Mouse (Mus musculus): ENCODE results near the gene Igf2bp2. TPM values are rescaled to one million over a fixed set of nuclear protein-coding genes. Genes with fewer than 3 reads are reported as not detected.
A peak's percentile ranks its signal among the peaks of the same experiment; 100 is the strongest.

The Igf2bp2 gene
- polyA plus RNA-seq, 1 experiment = 1.8 TPM

DNA sequence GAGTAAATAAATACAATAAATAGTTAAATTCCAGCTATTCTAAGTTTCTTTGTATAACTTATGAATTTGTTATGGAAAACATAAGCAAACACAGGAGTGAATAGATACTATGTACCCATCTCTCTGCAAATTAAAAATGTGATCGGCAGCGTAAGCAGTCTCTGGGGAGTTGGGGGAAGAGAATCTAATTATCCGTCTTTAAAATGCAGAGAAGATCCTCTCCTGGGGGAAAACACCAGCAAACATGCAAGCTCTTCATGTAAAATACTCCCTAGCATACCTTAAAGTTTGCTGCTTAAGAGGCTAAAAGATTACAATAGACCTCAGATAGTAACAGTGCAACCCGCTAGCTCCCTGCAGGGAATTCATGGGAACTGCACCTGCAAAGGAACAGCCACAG lies 36.2 kb downstream of the Igf2bp2 start:
- DNase-seq = no peak
- Histone ChIP-seq H3K4me3 (ENCODE audit: control insufficient read depth, insufficient read depth, low read length) (no peak overlapping the region), H3K27ac (ENCODE audit: control insufficient read depth, insufficient read depth, low read length) (no peak overlapping the region), H3K27me3 (ENCODE audit: control insufficient read depth, insufficient read depth, low read length) (no peaks in the 10 kb centered on the region), H3K4me1 (replicated peaks; ENCODE audit: control insufficient read depth, insufficient read depth, low read length) (peaks cover 17% of the 10 kb centered on the region), H3K36me3 (ENCODE audit: control insufficient read depth, insufficient read depth, low read length) (no peaks in the 10 kb centered on the region)
- TF ChIP-seq CTCF (IDR thresholded peaks at IDR 0.05; ENCODE audit: borderline replicate concordance, control insufficient read depth, extremely low read depth, insufficient read depth, low read length, poor library complexity) = no peak
- 99% methylated on average over 4 of the region's 4 CpGs for WGBS

DNA sequence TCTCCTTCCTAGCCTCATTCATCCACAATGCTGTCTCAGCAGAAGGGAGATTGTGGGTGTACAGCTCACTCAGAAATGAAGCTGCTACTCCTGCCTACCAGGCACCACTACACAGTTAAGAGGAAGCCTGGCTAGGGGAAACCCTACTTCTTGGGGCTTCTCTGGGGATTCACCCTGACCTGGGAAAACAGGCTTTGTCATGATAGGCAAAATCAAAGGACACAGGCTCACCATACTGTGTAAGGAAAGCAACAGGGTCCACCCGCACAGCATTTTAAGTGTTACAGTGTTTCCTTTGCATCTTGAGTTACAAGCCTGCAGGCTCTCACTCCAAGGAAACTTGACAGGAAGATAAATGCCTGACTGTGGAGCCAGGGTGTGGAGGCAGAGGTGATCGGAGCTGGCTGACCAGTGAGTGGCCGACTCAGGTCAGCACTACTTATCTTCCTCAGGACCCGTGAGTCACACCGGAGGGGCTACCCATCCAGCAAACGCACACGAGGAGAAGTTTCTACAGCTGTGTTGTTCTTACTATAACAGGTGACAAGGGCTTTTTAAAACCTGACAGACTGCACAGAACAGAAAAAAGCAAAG lies 38.7 kb downstream of the Igf2bp2 start:
- H3K36me3 ChIP-seq (ENCODE audit: control insufficient read depth, insufficient read depth, low read length) = no peaks in the 10 kb centered on the region
- no peak overlapping the region for H3K27ac ChIP-seq (ENCODE audit: control insufficient read depth, insufficient read depth, low read length)
- H3K4me1 ChIP-seq (replicated peaks; ENCODE audit: control insufficient read depth, insufficient read depth, low read length) = peaks cover 12% of the 10 kb centered on the region
- TF ChIP-seq POLR2A (IDR thresholded peaks at IDR 0.05; ENCODE audit: control insufficient read depth, extremely low read depth, insufficient read depth, low read length, poor library complexity) = no peak
- no peak for TF ChIP-seq CTCF (IDR thresholded peaks at IDR 0.05; ENCODE audit: borderline replicate concordance, control insufficient read depth, extremely low read depth, insufficient read depth, low read length, poor library complexity)
- H3K27me3 ChIP-seq (ENCODE audit: control insufficient read depth, insufficient read depth, low read length) = no peaks in the 10 kb centered on the region
- H3K4me3 ChIP-seq (ENCODE audit: control insufficient read depth, insufficient read depth, low read length) = no peak overlapping the region
- 90% methylated on average over 7 of the region's 7 CpGs for WGBS
- DNase-seq = no peak

DNA sequence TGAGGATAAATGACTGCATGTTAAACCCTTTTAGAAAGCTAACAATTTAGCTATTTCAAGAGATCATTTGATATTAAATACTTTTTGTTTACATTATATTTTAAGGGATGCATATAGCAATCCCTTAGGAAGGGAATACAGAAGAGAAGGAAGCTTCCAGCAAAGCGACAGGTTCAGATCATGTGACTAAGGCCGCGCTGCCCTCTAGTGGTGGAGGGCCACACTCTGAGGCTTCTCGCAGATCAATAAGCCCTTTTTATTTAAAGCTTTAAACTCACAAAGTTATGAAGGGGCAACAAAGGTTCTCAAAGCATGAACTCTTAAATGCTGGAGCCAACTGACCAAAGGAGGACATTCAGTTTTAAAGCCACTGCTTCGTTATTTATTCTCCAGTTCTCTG lies 39.4 kb downstream of the Igf2bp2 start:
- Histone ChIP-seq H3K27ac (ENCODE audit: control insufficient read depth, insufficient read depth, low read length) (no peak overlapping the region), H3K4me3 (ENCODE audit: control insufficient read depth, insufficient read depth, low read length) (no peak overlapping the region), H3K27me3 (ENCODE audit: control insufficient read depth, insufficient read depth, low read length) (no peaks in the 10 kb centered on the region), H3K36me3 (ENCODE audit: control insufficient read depth, insufficient read depth, low read length) (no peaks in the 10 kb centered on the region), H3K4me1 (replicated peaks; ENCODE audit: control insufficient read depth, insufficient read depth, low read length) (peaks cover 17% of the 10 kb centered on the region)
- 23% methylated on average over 5 of the region's 5 CpGs for WGBS
- DNase-seq = peak; percentile 72
- no peak for TF ChIP-seq POLR2A (IDR thresholded peaks at IDR 0.05; ENCODE audit: control insufficient read depth, extremely low read depth, insufficient read depth, low read length, poor library complexity)
- TF ChIP-seq CTCF (IDR thresholded peaks at IDR 0.05; ENCODE audit: borderline replicate concordance, control insufficient read depth, extremely low read depth, insufficient read depth, low read length, poor library complexity) = no peak; the same call in 1 of the 2 replicates

DNA sequence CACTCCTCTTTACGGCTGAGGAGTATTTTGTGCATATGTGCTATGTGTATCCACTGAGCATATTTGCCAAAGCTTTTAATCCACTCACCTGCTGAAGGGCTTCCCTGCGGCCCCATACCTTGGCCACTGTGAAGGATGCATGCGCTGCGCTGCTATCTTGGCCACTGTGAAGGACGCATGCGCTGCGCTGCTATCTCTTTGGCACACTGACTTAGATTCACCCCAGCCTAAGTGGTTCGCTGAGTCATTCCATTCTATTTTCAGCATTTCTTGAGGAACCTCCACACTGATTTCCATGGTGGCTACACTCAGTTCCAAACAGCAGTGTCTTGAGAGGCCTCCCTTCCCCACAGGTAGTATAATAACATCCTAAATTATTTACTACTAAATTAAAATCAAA lies 42.0 kb downstream of the Igf2bp2 start:
- TF ChIP-seq POLR2A (IDR thresholded peaks at IDR 0.05; ENCODE audit: control insufficient read depth, extremely low read depth, insufficient read depth, low read length, poor library complexity) (no peak), CTCF (IDR thresholded peaks at IDR 0.05; ENCODE audit: borderline replicate concordance, control insufficient read depth, extremely low read depth, insufficient read depth, low read length, poor library complexity) (no peak)
- Histone ChIP-seq H3K36me3 (ENCODE audit: control insufficient read depth, insufficient read depth, low read length) (no peaks in the 10 kb centered on the region), H3K4me3 (ENCODE audit: control insufficient read depth, insufficient read depth, low read length) (no peak overlapping the region), H3K27ac (ENCODE audit: control insufficient read depth, insufficient read depth, low read length) (no peak overlapping the region), H3K4me1 (replicated peaks; ENCODE audit: control insufficient read depth, insufficient read depth, low read length) (peaks cover 17% of the 10 kb centered on the region), H3K27me3 (ENCODE audit: control insufficient read depth, insufficient read depth, low read length) (no peaks in the 10 kb centered on the region)
- no peak for DNase-seq
- 82% methylated on average over 8 of the region's 8 CpGs for WGBS

DNA sequence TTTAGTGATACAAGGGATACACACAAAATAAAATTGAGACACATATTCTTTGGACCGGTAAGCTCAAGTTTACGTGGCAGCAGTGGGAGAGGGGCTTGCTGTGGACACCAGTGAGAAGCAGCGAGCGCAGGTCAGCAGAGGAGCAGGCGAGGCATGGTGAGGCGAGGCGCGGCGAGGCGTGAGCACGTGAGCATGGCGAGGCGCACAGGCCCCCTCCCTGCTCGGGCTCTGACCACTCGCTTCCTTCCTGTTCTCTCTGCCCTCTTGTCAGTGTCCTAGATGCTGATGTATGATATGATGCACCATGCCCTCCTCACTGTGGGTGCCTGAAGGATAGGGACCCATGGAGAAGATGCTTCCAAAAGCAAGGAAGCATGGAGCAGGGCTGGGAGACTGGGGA lies 43.6 kb downstream of the Igf2bp2 start:
- DNase-seq = peak; percentile 25
- no peaks in the 10 kb centered on the region for H3K36me3 ChIP-seq (ENCODE audit: control insufficient read depth, insufficient read depth, low read length)
- H3K4me1 ChIP-seq (replicated peaks; ENCODE audit: control insufficient read depth, insufficient read depth, low read length) = peaks cover 9% of the 10 kb centered on the region
- peak overlapping the region; percentile 26 for H3K4me3 ChIP-seq (ENCODE audit: control insufficient read depth, insufficient read depth, low read length)
- no peak overlapping the region for H3K27ac ChIP-seq (ENCODE audit: control insufficient read depth, insufficient read depth, low read length)
- no peak for TF ChIP-seq POLR2A (IDR thresholded peaks at IDR 0.05; ENCODE audit: control insufficient read depth, extremely low read depth, insufficient read depth, low read length, poor library complexity)
- WGBS = 15% methylated on average over 15 of the region's 15 CpGs
- no peaks in the 10 kb centered on the region for H3K27me3 ChIP-seq (ENCODE audit: control insufficient read depth, insufficient read depth, low read length)

DNA sequence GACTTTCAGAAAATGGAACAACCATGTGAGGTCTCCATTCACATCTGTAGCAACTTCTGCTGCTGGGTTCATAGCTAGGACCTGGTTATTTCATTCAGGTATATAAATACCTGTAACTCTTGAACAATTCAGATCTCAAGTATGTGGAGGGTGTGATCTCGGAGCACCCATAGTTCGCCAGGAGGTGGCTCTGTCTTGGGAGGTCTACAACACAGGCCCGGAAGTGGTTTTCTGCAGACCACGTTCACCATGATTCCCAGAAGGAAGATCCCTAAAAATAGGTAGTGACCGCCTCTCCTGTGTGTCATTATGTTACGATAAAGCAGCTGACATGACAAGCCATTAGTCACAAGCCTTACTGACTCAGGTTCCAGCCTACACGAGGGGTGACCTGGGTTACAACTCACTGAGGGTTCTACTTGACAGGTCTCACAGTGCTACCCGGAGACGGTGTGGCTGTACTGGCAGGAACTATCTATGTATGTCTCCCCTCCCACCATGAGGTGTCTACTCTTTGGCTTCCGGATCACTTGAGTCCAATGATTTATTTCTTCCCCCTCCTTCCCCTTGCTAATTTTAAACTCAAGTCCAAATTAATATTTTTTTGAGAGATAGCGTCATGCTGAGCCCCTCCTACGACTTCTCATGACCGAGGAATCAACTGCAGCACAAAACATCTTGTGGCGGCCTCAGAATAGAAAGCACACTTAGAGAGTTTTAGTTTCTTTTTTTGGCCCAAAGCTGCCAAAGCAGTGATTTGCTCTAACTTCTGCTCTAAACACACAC lies 44.2 kb downstream of the Igf2bp2 start:
- no peak overlapping the region for H3K27ac ChIP-seq (ENCODE audit: control insufficient read depth, insufficient read depth, low read length)
- peak; percentile 45 for DNase-seq

More for the DNA sequence above, 44.2 kb downstream of the Igf2bp2 start:
- no peak for TF ChIP-seq CTCF (IDR thresholded peaks at IDR 0.05; ENCODE audit: borderline replicate concordance, control insufficient read depth, extremely low read depth, insufficient read depth, low read length, poor library complexity)
- TF ChIP-seq POLR2A (IDR thresholded peaks at IDR 0.05; ENCODE audit: control insufficient read depth, extremely low read depth, insufficient read depth, low read length, poor library complexity) = no peak
- H3K4me3 ChIP-seq (ENCODE audit: control insufficient read depth, insufficient read depth, low read length) = peak overlapping the region; percentile 18; the same call in 1 of the 2 replicates
- H3K36me3 ChIP-seq (ENCODE audit: control insufficient read depth, insufficient read depth, low read length) = no peaks in the 10 kb centered on the region
- H3K27me3 ChIP-seq (ENCODE audit: control insufficient read depth, insufficient read depth, low read length) = no peaks in the 10 kb centered on the region
- peaks cover 9% of the 10 kb centered on the region for H3K4me1 ChIP-seq (replicated peaks; ENCODE audit: control insufficient read depth, insufficient read depth, low read length)
- 19% methylated on average over 14 of the region's 14 CpGs for WGBS
